Mouse (Mus musculus) spleen, embryonic (tissue): ENCODE results near the gene Casz1.

Experiments used
- CTCF ChIA-PET: fragments of 350-600 bp; sonication (Branson Sonifier 250); formaldehyde crosslinking; loops from one replicate; lab custom pipeline; 2022; lab: Charles Lee

The Casz1 gene

DNA sequence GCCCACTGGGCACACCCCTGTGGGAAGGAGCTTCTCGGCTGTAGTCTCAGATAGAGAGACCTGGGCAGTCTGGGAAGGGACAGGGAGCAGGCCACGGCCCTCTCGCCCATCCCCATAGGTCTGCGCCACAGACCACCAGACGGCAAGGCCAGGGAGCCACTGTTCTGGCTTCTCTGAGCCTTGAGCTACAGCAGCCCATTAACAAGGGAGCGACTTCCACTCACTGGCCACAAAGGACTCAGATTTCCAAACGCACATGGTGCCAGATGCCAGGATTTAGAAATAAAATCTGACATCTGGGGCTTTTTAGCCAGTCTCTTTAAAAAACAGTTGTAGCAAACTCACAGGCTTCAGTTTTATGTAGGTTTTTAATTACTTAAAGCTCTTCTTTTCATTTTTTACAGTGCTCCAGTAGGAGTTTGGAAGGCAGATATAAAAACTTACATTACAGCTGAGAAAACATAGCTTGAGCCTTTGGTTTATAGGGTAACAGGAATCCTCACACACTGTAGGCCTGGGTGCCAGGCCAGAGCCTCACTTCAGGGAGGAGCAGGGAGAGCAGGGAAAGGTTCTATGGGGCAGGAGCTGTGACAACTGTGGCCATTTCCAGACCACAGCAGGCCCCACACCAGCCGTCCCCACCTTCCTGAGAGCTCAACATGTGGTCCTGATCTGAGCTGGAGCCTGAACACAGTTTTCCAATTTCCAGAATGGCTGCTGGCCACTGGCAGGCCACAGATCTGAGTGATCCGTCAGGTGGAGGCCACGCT, 160.5 kb downstream of the Casz1 start:
- CTCF ChIA-PET, result no interaction called here

DNA sequence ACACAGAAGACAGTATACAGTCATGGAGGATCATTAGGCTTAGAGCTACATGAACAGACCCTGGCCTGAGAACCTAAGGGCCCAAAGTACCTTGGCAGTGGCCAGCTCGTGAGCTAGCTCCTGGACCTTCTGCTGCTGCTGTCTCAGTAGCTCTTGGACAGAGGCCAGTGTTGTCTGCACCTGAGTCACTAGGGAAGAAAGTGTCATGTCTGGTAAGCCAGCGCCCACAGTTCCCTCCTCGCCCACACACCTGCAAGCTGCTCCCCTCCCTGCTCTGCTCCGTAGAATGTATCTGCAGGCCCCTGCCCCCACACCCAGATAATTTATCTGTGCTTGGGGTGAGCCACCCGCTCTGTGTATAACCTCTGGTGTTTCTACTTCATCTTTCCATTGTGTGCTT, 161.9 kb downstream of the Casz1 start:
- CTCF ChIA-PET, result no interaction called here

DNA sequence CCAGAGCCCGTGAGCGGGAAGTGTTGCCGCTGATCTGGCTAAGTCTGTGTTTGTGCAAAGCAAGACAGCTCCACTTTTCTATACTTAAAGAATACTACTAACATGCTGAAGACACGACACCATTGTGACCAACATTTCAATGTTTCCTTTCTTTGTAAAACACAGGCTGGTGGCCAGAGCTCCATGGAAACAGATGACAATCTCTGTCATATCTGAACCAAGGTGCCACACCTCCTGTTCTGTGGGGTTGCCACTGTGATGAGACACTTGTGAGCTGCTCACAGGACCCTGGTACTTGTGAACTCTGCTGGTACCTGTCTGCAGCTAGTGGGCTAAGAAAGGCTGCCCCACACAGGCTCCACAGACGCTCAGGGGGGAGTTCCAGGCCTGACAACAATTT, 164.6 kb downstream of the Casz1 start:
- CTCF ChIA-PET, result no interaction called here

DNA sequence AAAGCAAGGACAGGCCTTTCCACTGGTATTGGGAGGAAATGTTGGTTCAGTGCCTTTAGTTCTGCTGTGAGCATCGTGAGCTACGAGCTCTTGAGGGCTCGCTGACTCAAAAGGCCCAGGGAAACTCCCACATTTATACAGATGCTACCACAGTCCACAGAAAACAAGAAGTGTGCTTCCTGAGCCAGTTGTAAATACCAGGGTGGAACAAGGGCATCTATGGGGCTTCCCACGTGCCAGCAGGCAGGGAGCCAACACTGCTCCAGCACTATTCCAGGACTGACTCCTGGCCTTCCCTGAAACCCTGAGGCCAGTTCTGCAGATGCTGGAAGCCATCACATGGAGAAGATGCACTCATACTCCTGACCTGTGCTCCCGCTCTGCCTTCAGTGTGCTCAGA, 165.4 kb downstream of the Casz1 start:
- CTCF ChIA-PET, result no interaction called here

DNA sequence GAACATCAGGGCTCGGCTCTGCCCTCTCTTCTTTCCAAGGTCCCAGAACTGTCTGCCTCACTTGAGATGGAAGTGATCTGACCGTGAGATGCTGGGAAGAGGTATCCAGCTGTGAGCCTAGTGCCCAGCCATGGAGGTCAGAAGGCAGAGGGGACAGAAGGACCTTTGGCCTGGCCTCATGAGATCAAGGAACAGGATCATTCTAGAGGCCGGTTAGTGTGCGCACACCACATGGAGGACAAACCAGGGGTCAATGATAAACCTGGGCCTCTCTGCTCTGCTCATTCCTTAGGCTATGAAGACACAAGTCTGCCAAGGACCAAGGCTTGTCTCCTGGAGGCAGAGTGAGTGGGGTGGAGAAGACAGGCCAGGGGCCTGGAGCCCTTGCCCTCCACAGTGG, 166.5 kb downstream of the Casz1 start:
- CTCF ChIA-PET, result no interaction called here

DNA sequence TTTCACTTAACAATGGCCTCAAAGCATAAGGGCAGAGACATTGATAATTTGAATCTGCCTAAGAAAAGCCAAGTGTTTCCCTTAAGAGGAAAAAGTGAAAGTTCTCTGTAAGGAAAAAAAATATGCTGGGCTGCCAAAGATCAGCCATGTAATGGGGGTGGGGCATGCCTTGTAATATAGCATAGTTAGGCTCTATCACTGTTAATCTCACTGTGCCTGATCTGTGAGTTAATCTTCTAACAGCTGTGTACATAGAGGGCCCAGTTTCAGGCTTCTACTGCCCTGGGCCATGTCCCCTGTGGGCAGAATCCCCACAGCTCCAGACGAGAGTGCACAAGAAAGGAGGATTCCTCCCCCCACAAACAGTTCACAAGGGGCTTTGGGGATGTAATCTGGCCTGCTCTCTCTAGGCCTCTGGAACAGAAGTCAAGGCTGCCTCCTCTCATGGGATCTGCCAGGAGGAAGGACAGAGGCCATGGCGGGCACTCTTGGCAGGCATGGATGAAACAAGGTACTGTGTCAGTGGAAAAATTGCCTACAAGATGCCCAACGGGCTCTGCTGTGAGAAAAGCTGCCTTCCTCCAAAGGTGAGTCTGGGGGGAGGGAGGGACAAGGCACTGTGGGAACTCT, 167.5 kb downstream of the Casz1 start:
- CTCF ChIA-PET, result interaction anchor here (0.6 kb wide), 1 partner anchor 290 kb away, joined by 8 read pairs; no protein-coding TSS in a partner anchor

DNA sequence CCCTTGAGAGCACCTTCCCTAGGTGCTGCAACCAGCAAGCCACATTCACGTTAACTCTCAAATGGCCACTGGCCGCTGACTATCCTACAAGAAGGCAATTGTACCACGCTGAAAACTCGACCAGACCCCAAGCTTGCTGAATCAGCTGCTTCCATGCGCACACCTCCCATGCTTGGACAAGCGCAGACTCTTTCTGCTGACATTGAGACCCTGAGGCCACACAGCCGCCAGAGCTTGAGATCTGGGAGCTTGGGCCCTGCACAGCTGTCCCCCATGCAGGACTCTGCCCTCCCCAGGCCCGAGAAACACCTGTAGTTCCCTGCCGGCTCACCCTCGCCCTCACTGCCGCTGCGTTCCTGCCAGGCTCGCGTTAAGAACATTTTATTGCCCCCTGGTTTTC, 168.5 kb downstream of the Casz1 start:
- CTCF ChIA-PET, result no interaction called here

DNA sequence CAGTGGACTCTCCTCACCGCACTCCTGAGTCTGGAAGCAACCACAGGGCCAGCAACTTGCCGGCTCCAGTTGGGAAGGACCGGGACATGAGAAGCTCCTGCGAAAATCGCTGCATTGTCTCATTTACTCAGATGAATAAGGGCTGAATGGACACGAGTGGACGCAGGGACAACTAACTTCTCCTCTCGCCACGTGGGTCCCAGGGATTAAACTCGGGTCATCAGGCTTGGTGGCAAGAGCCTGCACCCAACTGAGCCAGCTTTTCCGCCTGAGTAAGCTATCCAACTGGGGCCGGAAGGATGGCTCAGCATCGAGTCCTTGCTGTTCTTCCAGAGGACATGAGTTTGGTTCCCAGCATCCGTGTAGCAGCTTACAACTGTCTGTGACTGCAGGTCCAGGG, 169.2 kb downstream of the Casz1 start:
- CTCF ChIA-PET, result no interaction called here

DNA sequence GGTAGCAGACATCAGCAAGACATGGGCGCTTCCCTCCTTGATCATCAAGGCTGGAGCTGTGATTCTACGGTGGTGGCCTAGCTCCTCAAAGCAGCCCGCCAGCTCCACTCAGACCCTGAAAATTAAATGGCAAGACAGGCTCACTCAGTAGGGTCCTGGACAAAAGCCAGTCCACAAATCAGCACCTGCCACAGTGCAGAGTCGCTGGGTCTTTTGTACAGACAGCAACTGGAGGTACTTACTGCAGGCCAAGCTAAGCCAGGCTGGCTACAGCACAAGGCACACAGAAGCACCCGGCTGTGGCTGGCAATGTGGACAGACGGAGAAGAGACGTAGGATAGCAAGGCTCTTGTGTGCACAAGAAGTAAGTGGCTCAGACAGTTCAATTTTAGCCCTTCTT, 170.6 kb downstream of the Casz1 start:
- CTCF ChIA-PET, result interaction anchor here (1.1 kb wide), 1 partner anchor 18 kb away, joined by 3 read pairs; no protein-coding TSS in a partner anchor

DNA sequence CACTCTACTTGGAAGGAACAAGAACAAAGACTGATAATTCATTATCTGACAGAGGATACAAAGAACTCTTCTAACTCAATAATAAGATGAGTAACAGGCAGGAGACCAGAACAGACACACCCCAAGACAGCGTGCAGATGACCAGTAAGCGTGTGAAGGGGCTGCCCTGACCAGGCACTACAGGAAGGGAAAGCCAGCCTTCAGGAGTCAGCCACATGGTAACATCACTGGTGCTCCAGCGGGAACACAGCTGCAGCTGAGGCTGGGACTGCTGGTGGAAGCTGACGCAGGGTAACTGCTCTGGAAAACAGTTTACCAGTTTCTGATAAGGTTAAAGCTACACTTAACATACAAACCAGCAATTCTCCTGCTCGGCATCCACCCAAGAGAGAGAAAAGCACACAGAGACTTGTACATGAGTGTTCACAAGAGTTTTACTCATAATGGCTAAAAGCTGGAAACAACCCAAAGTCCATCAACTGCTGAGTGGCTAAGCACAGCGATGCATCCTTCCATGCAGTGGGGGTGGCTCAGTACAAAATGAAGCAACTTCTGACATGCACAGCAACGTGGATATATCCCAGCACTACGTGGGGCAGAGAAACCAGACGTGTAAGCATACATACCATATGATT, 174.1 kb downstream of the Casz1 start:
- CTCF ChIA-PET, result no interaction called here

DNA sequence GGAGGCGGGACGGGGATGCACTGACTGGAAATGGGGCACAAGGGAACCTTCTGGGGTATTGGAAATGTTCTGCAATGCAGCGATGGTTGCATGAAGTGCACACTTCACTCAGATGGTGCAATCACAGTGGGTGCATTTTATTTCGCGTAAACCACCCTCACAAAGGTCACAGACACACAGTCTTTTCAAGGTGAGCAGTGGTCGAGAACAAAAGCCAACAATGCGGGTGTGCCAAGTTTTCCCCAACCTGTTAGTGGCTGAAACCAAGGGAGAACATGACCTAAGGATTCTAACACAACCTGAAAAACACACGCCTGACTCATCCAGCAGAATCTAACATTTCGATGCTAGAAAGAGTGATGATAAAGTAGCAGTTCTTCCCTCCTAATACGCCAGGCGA, 174.7 kb downstream of the Casz1 start:
- CTCF ChIA-PET, result no interaction called here

DNA sequence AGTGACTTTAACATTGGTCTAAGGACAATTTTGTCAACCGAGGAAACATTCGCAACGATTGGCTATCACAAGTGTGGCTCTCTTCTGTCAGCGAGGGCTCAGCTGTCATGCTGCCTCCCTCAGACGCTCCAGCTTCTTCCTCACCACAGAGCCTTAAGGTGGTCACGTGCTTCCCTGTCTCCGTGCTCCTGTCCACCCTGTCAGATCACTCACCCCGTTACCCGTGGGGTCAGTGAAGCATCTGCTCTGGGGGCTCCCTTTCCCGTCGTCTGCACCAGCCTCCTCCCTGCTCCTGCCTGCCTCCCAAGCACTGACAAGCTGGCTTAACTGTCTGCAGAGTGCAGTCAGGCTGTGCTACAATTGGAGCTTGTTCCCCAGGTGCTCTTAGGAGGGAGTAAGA, 175.6 kb downstream of the Casz1 start:
- CTCF ChIA-PET, result interaction anchor here (0.5 to 0.6 kb wide), 2 partner anchors 25 to 268 kb away, joined by 5 to 14 read pairs; no protein-coding TSS in a partner anchor

DNA sequence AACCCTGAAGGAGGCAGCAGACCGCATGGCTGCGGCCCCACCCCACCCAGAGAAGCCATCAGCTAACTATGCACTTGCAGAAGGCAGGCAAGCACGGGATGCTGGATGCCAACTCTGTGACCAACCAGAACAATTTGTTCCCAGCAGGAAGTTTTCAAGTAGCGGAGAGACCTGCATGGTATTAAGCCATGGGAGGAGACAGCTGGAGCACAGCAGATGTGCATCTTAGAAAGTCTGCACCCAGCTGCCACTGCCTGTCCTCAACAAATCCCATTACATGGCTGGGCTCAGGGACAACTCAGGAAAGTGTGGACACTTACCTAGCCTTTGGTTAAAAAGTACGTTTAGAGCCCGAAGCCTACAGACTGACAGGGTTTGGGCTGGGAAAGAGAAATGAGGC, 178.0 kb downstream of the Casz1 start:
- CTCF ChIA-PET, result no interaction called here

DNA sequence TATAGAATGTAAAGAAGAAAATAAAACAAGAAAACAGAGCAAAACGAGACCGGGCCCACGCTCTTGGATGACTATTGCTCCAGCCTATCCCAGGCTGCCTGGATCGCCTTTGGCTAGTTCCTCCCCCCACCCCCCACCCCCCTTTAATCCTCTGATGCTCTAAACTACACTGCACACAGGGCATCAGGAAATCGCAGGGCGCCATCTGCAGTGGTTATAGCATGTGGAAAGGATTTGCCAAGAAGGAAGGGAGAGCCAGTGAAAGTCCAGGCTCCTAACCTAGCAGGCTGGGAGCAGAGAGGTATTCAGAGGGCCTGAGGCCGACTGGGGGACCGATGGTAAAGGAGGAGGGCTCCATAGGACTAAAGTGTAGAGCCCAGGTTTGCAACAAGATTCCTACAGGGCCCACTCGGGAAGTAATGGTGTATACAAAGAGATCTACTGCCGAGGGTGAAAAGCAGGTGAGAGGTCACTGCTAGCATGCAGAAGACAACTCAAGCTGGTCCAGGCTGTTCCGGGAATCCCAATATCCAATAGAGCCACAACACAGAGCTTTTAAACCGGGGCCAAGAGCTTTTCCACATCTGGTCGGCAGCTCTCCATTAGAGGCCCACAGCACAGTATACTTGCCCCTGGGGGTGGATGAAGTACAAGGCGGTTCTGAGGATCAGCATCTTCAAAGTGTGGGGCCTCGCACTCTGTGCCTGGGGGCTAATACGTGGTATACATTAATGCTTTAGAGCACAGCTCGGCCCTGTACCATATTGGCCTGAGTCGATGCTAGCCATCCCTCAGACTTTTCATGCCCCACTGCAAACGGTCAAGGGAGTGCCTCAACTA, 180.7 kb downstream of the Casz1 start:
- CTCF ChIA-PET, result no interaction called here

DNA sequence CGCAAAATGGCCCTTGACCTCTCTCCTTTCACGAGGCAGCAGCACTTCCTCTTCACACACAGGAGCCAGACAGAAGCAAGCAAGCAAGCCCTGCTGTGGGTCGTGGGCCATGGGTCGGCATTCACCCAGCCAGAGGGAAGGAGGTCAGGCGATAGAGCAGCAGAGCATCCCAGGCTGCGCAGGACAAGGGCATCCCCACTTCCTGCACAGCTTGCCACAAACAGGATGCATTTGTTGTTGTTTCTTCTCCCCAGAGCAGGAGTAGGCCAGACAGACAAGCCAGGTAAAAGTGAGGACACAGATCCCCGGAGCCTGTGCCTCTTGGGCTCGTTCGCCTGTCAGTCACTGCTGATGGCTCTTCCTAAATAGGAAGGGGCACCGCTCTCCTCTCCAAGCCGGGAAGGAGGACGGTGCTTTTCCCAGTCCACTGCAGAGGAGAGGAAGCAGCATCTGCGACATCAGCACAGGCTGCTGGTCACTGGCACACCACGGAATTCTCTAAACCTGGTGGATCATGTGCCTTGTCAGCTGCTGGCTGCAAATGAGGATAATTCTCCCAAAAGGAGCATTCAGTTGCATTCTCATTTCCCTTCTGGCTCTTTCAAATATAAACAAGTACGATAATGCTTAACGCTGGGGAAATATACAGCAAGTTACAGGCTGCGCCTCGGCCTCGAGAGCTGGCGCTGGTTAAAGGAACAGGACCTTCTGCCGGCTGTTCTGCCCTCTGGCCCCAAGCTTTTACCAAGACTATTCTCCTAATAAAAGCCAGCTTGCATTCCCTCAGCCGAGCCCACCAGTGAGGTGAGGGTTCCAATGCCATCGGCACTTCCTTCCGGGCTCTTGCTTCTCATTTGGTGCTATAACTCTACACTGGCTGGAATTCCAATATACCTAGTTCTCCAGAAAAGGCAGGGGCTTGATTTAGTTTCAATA, 181.6 kb downstream of the Casz1 start:
- CTCF ChIA-PET, result no interaction called here

DNA sequence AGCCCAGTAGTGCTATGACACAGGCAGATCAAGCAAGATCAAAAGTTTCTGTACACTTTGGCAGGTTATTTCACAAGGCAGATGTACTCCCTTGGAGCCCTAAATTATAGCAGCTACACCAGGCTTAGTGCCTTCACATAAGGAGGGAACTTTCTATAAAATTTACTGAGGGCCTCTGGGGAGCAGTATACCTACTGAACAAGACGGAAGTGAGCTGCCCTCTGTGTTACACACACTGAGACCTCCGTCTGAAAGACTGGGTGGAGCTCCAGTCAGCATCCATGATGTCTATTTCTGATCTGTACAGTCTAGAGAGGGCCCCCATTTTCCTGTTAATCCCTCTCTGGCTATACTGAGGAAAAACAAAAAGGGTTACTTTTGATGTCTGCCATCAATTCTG, 185.8 kb downstream of the Casz1 start:
- CTCF ChIA-PET, result no interaction called here

DNA sequence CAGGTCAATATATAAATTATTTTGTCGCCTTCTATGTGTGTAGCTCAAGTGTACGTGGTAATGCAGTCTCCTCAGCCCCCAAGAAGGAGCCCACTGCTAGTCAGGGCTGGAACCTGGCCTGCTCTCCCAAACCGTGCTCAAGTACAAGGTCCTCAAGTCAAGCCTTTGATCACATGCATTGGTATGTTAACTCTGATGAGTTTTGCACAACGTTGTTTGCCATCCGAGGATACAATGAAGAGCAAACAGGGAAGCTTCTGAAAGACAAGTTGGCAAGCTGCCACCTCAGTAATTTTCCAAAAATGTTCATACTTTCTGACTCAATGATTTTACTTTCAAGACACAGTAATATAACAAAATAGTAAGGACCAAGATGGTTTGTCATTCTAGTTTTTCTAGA, 189.7 kb downstream of the Casz1 start:
- CTCF ChIA-PET, result no interaction called here

DNA sequence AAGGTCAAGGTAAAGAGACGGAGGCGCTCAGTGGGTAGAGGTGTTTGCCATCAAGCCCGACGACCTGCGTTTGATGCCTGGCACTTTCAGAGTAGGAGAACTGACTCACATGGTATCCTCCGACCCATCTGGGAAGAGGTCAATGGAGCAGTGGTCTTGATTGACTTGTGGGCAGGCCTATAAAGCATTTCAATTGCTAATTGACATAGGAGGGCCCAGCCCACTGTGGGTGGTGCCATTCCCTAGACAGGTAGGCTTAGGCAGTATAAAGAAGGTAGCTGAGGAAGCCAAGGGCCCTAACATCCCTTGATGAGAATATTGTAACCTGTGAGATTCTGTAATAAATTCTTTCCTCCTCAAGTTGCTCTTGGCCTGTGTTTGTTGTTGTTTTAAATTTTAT, 196.5 kb downstream of the Casz1 start:
- CTCF ChIA-PET, result no interaction called here

DNA sequence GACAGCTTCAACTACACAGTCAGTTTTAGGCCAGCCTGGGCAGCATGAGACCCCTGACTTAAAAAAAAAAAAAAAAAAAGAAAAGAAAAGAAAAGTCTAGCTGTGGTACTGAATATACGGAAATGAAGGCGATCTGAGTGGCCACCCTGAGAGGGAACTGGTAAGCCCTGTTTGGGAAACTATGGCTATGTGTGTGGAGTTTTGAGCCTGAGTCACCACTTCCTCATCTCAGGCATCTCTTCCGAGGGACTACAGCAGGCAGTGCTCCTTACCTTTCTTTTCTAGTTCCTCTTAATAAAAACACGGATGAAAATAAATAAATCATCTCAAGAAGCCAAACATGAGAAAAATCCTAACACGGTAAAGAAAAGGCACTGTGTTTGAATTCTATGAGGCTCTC, 197.3 kb downstream of the Casz1 start:
- CTCF ChIA-PET, result no interaction called here

DNA sequence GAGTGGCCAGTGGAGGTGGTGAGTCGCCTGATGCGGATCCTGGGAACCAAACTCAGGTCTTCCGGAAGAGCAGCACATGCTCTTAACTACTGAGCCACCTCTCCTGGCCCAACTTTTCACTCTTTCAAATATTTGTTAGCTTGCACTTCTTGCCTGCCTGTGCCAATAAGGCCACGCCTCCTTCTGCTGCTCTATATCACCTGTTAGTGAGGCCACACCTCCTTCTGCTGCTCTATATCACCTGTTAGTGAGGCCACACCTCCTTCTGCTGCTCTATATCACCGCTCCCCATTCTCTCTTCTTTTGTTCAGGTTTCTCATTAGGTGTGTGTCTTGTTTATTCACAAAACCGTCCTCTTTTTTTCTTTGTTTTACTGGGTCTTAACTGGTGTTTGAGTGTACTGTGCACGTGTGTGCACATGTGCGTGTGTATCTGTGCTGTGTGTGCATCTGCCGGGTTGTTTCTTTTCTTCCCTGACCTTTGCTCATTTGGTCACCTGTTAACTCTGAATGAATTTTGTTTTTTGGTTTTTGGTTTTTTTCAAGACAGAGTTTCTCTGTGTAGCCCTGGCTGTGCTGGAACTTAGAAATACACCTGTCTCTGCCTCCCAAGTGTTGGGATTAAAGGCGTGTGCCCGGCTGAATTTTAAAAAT, 198.3 kb downstream of the Casz1 start:
- CTCF ChIA-PET, result no interaction called here
